Mouse (Mus musculus) hindbrain, postnatal 0 days (tissue): ENCODE data around the gene Nedd9. TPM values are rescaled to one million over a fixed set of nuclear protein-coding genes. Genes with fewer than 3 reads are reported as not detected.

Source experiments
- ATAC-seq: fragments of 200-750 bp; cut with Nextera tagmentation; 2 replicates; pipeline ENCODE4 v1.8.0; 2017; ENCODE audit warnings: mild to moderate bottlenecking, moderate TSS enrichment, moderate library complexity
- DNase-seq: peaks from one replicate; pipeline ENCODE4 v3.0.0-alpha.2; 2015; ENCODE audit warnings: low spot score
- H3K27ac ChIP-seq: fragments of 300-500 bp; sonication (generic); 2 replicates; pipeline ENCODE4 v1.5.1; 2014; ENCODE audit warnings: mild to moderate bottlenecking
- H3K27me3 ChIP-seq: fragments of 300-500 bp; sonication (generic); 2 replicates; pipeline ENCODE4 v1.6.1; 2014; ENCODE audit warnings: low read length, mixed read lengths; ENCODE audit not compliant: insufficient read depth
- H3K36me3 ChIP-seq: fragments of 300-500 bp; sonication (generic); 2 replicates; pipeline ENCODE4 v1.6.1; 2014; ENCODE audit warnings: low read length, mixed read lengths; ENCODE audit not compliant: insufficient read depth
- H3K4me1 ChIP-seq: fragments of 300-500 bp; sonication (generic); 2 replicates; pipeline ENCODE4 v1.6.1; 2014; ENCODE audit warnings: antibody characterized with exemption, low read length, mixed read lengths; ENCODE audit not compliant: insufficient read depth
- H3K4me2 ChIP-seq: fragments of 300-500 bp; sonication (generic); 2 replicates; pipeline ENCODE4 v1.6.1; 2014; ENCODE audit warnings: low read depth, mild to moderate bottlenecking, low read length, moderate library complexity, mixed read lengths
- H3K4me3 ChIP-seq: fragments of 300-500 bp; sonication (generic); 2 replicates; pipeline ENCODE4 v1.5.1; 2014; ENCODE audit warnings: low read length
- H3K9ac ChIP-seq: fragments of 300-500 bp; sonication (generic); replicated peaks from 2 replicates; pipeline ENCODE4 v1.6.1; 2014; ENCODE audit warnings: mild to moderate bottlenecking, low read length, moderate library complexity, mixed read lengths
- H3K9me3 ChIP-seq: fragments of 300-500 bp; sonication (generic); 2 replicates; pipeline ENCODE4 v1.6.1; 2016; ENCODE audit warnings: low read length, mixed read lengths
- CTCF ChIP-seq: IDR thresholded peaks from 2 replicates; pipeline ENCODE4 v1.5.1; 2016; ENCODE audit warnings: antibody characterized with exemption, control low read depth, low read depth
- WGBS: fragments of 180-500 bp; shearing (Covaris S2); extraction: QIAGEN DNeasy Blood & Tissue Kit; methylation state at CpG from one replicate; pipeline ENCODE4 v1.1.7; 2014; 5-methylcytosine and 5-hydroxymethylcytosine counted together
- polyA plus RNA-seq: library from polyadenylated mRNA; unstranded; fragments of >200 nt; fragmentation: Nextera tagmentation; extraction: Ambion mirVana; gene quantifications from 2 replicates; pipeline ENCODE4 v1.2.1, GENCODE M21; 2015
- total RNA-seq: library from RNA; depleted of rRNA; stranded (reverse); fragments of >200 nt; gene quantifications from 2 replicates; pipeline ENCODE4 v1.2.3, GENCODE M21; 2014

Gene Nedd9
- total and polyA plus RNA-seq, 2 experiments from 2014 or later = 12.2 to 26.5 TPM

GRCm38 (mm10) chr13:41504997-41505396 lies 17.8 kb upstream of the Nedd9 start:
- DNase-seq (no peak), ATAC-seq (no peak)
- no peak overlapping the region for H3K27ac ChIP-seq
- H3K9me3 ChIP-seq = no peaks in the 10 kb centered on the region
- H3K4me2 ChIP-seq = no peak overlapping the region
- H3K9ac ChIP-seq = no peak overlapping the region
- H3K4me3 ChIP-seq = no peak overlapping the region
- H3K27me3 ChIP-seq = no peaks in the 10 kb centered on the region
- TF ChIP-seq CTCF = no peak
- 86% methylated on average over 2 of the region's 2 CpGs for WGBS
- no peaks in the 10 kb centered on the region for H3K4me1 ChIP-seq
- no peaks in the 10 kb centered on the region for H3K36me3 ChIP-seq

- Histone ChIP-seq H3K4me3 (no peak overlapping the region), H3K27me3 (no peaks in the 10 kb centered on the region), H3K27ac (no peak overlapping the region), H3K4me1 (no peaks in the 10 kb centered on the region), H3K36me3 (no peaks in the 10 kb centered on the region), H3K4me2 (no peak overlapping the region), H3K9ac (no peak overlapping the region), H3K9me3 (no peaks in the 10 kb centered on the region)
- WGBS = 87% methylated on average over 2 of the region's 2 CpGs
- no peak for TF ChIP-seq CTCF
- no peak for ATAC-seq
- no peak for DNase-seq
Observed at GRCm38 (mm10) chr13:41504448-41504847, 17.3 kb upstream of the Nedd9 start.

DNA sequence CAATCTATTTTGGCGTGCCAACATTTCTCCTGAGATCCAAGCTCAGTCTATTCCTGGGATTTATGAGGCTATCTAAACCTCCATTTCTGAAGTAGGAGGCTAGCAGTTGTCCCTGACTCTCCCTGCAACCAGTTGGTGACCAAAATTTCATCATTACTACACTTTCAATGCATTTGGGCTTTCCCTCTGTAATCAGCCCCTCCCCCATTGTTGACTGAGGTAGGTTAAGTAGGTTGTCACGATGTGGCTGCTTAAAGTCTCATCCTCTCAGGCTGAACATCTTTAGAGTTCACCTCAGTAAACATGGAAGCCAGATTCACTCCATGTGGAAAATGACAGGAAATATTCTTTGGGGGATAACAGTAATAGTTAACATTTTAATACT lies 15.7 kb upstream of the Nedd9 start:
- TF ChIP-seq CTCF = no peak
- no peaks in the 10 kb centered on the region for H3K36me3 ChIP-seq
- no peak overlapping the region for H3K9ac ChIP-seq
- ATAC-seq = no peak
- H3K4me2 ChIP-seq = no peak overlapping the region
- DNase-seq = no peak
- H3K4me1 ChIP-seq = no peaks in the 10 kb centered on the region
- 76% methylated on average over 2 of the region's 2 CpGs for WGBS
- H3K9me3 ChIP-seq = no peaks in the 10 kb centered on the region
- H3K27ac ChIP-seq = no peak overlapping the region
- H3K27me3 ChIP-seq = no peaks in the 10 kb centered on the region
- no peak overlapping the region for H3K4me3 ChIP-seq

GRCm38 (mm10) chr13:41502136-41502916 lies 15.2 kb upstream of the Nedd9 start:
- Histone ChIP-seq H3K4me2 (no peak overlapping the region), H3K27ac (no peak overlapping the region), H3K9me3 (no peaks in the 10 kb centered on the region), H3K4me3 (no peak overlapping the region), H3K36me3 (no peaks in the 10 kb centered on the region), H3K4me1 (no peaks in the 10 kb centered on the region), H3K27me3 (no peaks in the 10 kb centered on the region), H3K9ac (no peak overlapping the region)
- 62% methylated on average over 12 of the region's 12 CpGs for WGBS
- TF ChIP-seq CTCF = no peak
- no peak for DNase-seq
- ATAC-seq = no peak

DNA sequence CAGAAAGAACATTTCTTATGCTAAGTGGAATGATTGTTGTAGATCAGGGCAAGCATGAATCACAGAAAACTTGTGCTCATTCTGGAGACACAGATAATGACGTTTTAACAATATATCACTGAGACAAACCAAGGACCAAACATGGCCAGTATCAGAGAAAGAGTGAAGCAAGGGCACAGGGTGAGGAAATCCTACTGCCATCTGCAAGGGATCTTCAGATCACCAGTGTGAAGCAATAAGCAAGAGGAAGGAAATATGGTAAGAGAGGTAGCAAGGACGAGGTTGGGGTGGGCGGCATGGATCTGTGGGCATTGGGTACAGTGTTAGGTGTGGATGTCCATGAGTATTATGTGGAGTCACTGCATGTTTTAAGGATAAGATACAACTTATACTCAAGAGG lies 13.6 kb upstream of the Nedd9 start:
- 92% methylated on average over 3 of the region's 3 CpGs for WGBS
- H3K27ac ChIP-seq = no peak overlapping the region
- DNase-seq (no peak), ATAC-seq (no peak)
- no peak overlapping the region for H3K4me2 ChIP-seq
- TF ChIP-seq CTCF = no peak
- H3K4me3 ChIP-seq = no peak overlapping the region
- no peaks in the 10 kb centered on the region for H3K27me3 ChIP-seq
- no peak overlapping the region for H3K9ac ChIP-seq
- H3K36me3 ChIP-seq = no peaks in the 10 kb centered on the region
- H3K4me1 ChIP-seq = no peaks in the 10 kb centered on the region
- no peaks in the 10 kb centered on the region for H3K9me3 ChIP-seq

- WGBS = 65% methylated on average over 2 of the region's 2 CpGs
- no peak for DNase-seq
Observed at GRCm38 (mm10) chr13:41498611-41499121, 11.5 kb upstream of the Nedd9 start.

DNA sequence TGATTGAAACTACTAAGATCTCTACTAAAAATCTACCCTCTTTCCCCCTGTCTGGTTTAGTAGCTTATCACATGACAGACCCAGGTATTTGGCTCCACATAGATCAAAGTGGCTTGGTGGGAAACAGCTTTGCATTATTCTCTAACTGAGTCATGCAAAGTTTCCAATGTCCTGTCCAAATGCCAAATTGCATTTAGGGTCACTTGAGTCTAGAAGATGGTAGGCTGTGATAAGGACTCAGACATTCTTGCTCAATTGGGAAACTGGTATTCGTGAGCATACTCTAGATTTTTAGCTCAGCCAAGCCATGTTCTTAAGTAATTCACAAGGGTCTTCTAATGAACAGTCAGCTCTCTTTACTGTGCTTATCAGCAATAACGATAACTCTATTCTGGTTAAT lies 7.5 kb upstream of the Nedd9 start:
- Histone ChIP-seq H3K4me1 (no peaks in the 10 kb centered on the region), H3K27me3 (no peaks in the 10 kb centered on the region), H3K4me3 (no peak overlapping the region), H3K4me2 (no peak overlapping the region), H3K9me3 (no peaks in the 10 kb centered on the region), H3K36me3 (no peaks in the 10 kb centered on the region), H3K27ac (no peak overlapping the region), H3K9ac (no peak overlapping the region)
- TF ChIP-seq CTCF = no peak
- DNase-seq (no peak), ATAC-seq (no peak)
- 86% methylated on average over 2 of the region's 2 CpGs for WGBS

More at GRCm38 (mm10) chr13:41498611-41499121, 11.5 kb upstream of the Nedd9 start:
- no peaks in the 10 kb centered on the region for H3K9me3 ChIP-seq
- no peak overlapping the region for H3K4me2 ChIP-seq
- no peak overlapping the region for H3K4me3 ChIP-seq
- no peak overlapping the region for H3K27ac ChIP-seq
- no peaks in the 10 kb centered on the region for H3K4me1 ChIP-seq
- no peaks in the 10 kb centered on the region for H3K27me3 ChIP-seq
- no peak overlapping the region for H3K9ac ChIP-seq
- no peak for TF ChIP-seq CTCF
- ATAC-seq = no peak
- no peaks in the 10 kb centered on the region for H3K36me3 ChIP-seq
